Mouse (Mus musculus) spleen, adult 2 months (tissue): ENCODE measurements around the gene Galk2. TPM values are rescaled to one million over a fixed set of nuclear protein-coding genes. Genes with fewer than 3 reads are reported as not detected.

Experiments used
- DNase-seq, 2 experiments: peaks; one replicate each; pipeline versions ENCODE4 v3.0.0 to v3.0.0-alpha.2; 2012 to 2021; ENCODE audit warnings: low spot score in 2 of 2, low read depth in 1 of 2
- H3K27ac ChIP-seq: fragments of 200-500 bp; 2 replicates; pipeline ENCODE4 v1.5.1; 2012; ENCODE audit warnings: low read length, inconsistent platforms; ENCODE audit not compliant: insufficient read depth
- H3K27me3 ChIP-seq: fragments of 200-500 bp; 2 replicates; pipeline ENCODE4 v1.6.1; 2012; ENCODE audit warnings: mild to moderate bottlenecking, moderate library complexity, low read length, inconsistent platforms; ENCODE audit not compliant: control insufficient read depth, insufficient read depth
- H3K36me3 ChIP-seq: fragments of 200-500 bp; 2 replicates; pipeline ENCODE4 v1.6.1; 2012; ENCODE audit warnings: mild to moderate bottlenecking, low read length, inconsistent platforms; ENCODE audit not compliant: control insufficient read depth, insufficient read depth
- H3K4me1 ChIP-seq: fragments of 200-500 bp; 2 replicates; pipeline ENCODE4 v1.6.1; 2011; ENCODE audit warnings: inconsistent platforms; ENCODE audit not compliant: control insufficient read depth, insufficient read depth, insufficient read length
- H3K4me3 ChIP-seq: fragments of 200-500 bp; 2 replicates; pipeline ENCODE4 v1.5.1; 2011; ENCODE audit warnings: mild to moderate bottlenecking, inconsistent platforms; ENCODE audit not compliant: insufficient read depth, insufficient read length; ENCODE audit errors: extremely low read depth
- CTCF ChIP-seq: fragments of 200-500 bp; IDR thresholded peaks from 2 replicates; pipeline ENCODE4 v1.5.1; 2011; ENCODE audit warnings: mild to moderate bottlenecking, inconsistent platforms; ENCODE audit not compliant: insufficient read depth, insufficient read length, insufficient replicate concordance; ENCODE audit errors: extremely low read depth
- POLR2A ChIP-seq: fragments of 200-500 bp; IDR thresholded peaks from 2 replicates; pipeline ENCODE4 v1.6.1; 2011; ENCODE audit warnings: low read depth, low read length, inconsistent platforms
- WGBS: fragments of 180-500 bp; shearing (Covaris S2); methylation state at CpG from one replicate; pipeline ENCODE4 v1.1.7; 2018; 5-methylcytosine and 5-hydroxymethylcytosine counted together
- polyA plus RNA-seq: library from polyadenylated mRNA; depleted of rRNA; stranded (reverse); fragments of >200 nt; gene quantifications from 2 replicates; pipeline ENCODE4 v1.2.3, GENCODE M21; 2012; rRNA removed

Gene Galk2
- polyA plus RNA-seq, result 6.7 and 8.2 TPM in 2 replicates

- Histone ChIP-seq H3K4me3 (peak within 1 kb of the TSS; percentile 95), H3K36me3 (0 out of 2 replicates have a peak, but pooled peaks cover 1% of the 10 kb centered on the region), H3K4me1 (no peaks in the 10 kb centered on the region), H3K27me3 (no peaks in the 10 kb centered on the region), H3K27ac (peak within 1 kb of the TSS; percentile 24; the same call in 1 of the 2 replicates)
- DNase-seq, result peak; percentile 88 to 91
- no peak for TF ChIP-seq CTCF
- WGBS, result 2% methylated on average over 49 of the region's 54 CpGs
Measured at GRCm38 (mm10) chr2:125858521-125859280, at the start of gene Galk2, which contains the start of gene Cops2. Gene Galk2 (plus strand): TSS chr2:125859109. Gene Cops2 (minus strand): TSS chr2:125859139.

- H3K4me1 ChIP-seq, result no peaks in the 10 kb centered on the region
- no peak for DNase-seq
- H3K4me3 ChIP-seq, result no peak overlapping the region
- 90% methylated on average over 7 of the region's 7 CpGs for WGBS
- H3K36me3 ChIP-seq, result no peaks in the 10 kb centered on the region
- no peaks in the 10 kb centered on the region for H3K27me3 ChIP-seq
- TF ChIP-seq POLR2A (no peak), CTCF (no peak)
- no peak overlapping the region for H3K27ac ChIP-seq
Measured at GRCm38 (mm10) chr2:125809551-125809950, 49.4 kb upstream of the Galk2 start.

GRCm38 (mm10) chr2:125811332-125811731 is 47.6 kb upstream of the Galk2 start:
- Histone ChIP-seq H3K27ac (no peak overlapping the region), H3K27me3 (no peaks in the 10 kb centered on the region), H3K4me3 (no peak overlapping the region), H3K36me3 (no peaks in the 10 kb centered on the region), H3K4me1 (no peaks in the 10 kb centered on the region)
- no peak for DNase-seq
- 57% methylated on average over 2 of the region's 2 CpGs for WGBS
- no peak for TF ChIP-seq CTCF
- no peak for TF ChIP-seq POLR2A

GRCm38 (mm10) chr2:125813972-125814595 is 44.8 kb upstream of the Galk2 start:
- TF ChIP-seq POLR2A (no peak), CTCF (no peak)
- no peak for DNase-seq
- H3K4me3 ChIP-seq, result no peak overlapping the region
- no peaks in the 10 kb centered on the region for H3K36me3 ChIP-seq
- H3K4me1 ChIP-seq, result no peaks in the 10 kb centered on the region
- no peak overlapping the region for H3K27ac ChIP-seq
- 87% methylated on average over 9 of the region's 9 CpGs for WGBS
- no peaks in the 10 kb centered on the region for H3K27me3 ChIP-seq

- Histone ChIP-seq H3K27ac (no peak overlapping the region), H3K27me3 (no peaks in the 10 kb centered on the region), H3K36me3 (no peaks in the 10 kb centered on the region), H3K4me1 (no peaks in the 10 kb centered on the region), H3K4me3 (no peak overlapping the region)
- DNase-seq, result no peak
- WGBS, result 91% methylated on average over 4 of the region's 4 CpGs
- no peak for TF ChIP-seq POLR2A
Measured at GRCm38 (mm10) chr2:125820397-125820796, 38.5 kb upstream of the Galk2 start.

GRCm38 (mm10) chr2:125826201-125826600 is 32.7 kb upstream of the Galk2 start:
- no peaks in the 10 kb centered on the region for H3K27me3 ChIP-seq
- peaks cover 5% of the 10 kb centered on the region for H3K36me3 ChIP-seq
- no peaks in the 10 kb centered on the region for H3K4me1 ChIP-seq
- DNase-seq, result no peak
- H3K27ac ChIP-seq, result no peak overlapping the region
- H3K4me3 ChIP-seq, result no peak overlapping the region
- TF ChIP-seq POLR2A, result no peak
- no peak for TF ChIP-seq CTCF
- WGBS, result 50% methylated on average over 4 of the region's 4 CpGs

GRCm38 (mm10) chr2:125827898-125828297 is 31.0 kb upstream of the Galk2 start:
- no peak for DNase-seq
- 92% methylated on average over 4 of the region's 4 CpGs for WGBS
- Histone ChIP-seq H3K36me3 (peaks cover 11% of the 10 kb centered on the region), H3K4me3 (no peak overlapping the region), H3K27me3 (no peaks in the 10 kb centered on the region), H3K4me1 (no peaks in the 10 kb centered on the region), H3K27ac (no peak overlapping the region)
- TF ChIP-seq POLR2A, result no peak
- no peak for TF ChIP-seq CTCF
